Mouse (Mus musculus) thymus, adult 2 months (tissue): ENCODE measurements around the gene Gm28036. TPM values are rescaled to one million over a fixed set of nuclear protein-coding genes. Genes with fewer than 3 reads are reported as not detected.
"Not testable (repeated sequence)": the region's sequence is repeated elsewhere in the genome, so short reads cannot be mapped to it uniquely, and the experiment has no call there.

Experiments used
- DNase-seq: peaks from one replicate; pipeline ENCODE4 v3.0.0; 2021
- H3K27ac ChIP-seq: fragments of 200-500 bp; 2 replicates; pipeline ENCODE4 v1.5.1; 2012; ENCODE audit warnings: low read length, control low read depth; ENCODE audit not compliant: control insufficient read depth, insufficient read depth
- H3K27me3 ChIP-seq: fragments of 200-500 bp; 2 replicates; pipeline ENCODE4 v1.6.1; 2012; ENCODE audit warnings: mild to moderate bottlenecking, low read length, moderate library complexity, mixed read lengths; ENCODE audit not compliant: control insufficient read depth, insufficient read depth
- H3K36me3 ChIP-seq: fragments of 200-500 bp; 2 replicates; pipeline ENCODE4 v1.6.1; 2012; ENCODE audit warnings: mild to moderate bottlenecking, low read length, moderate library complexity; ENCODE audit not compliant: control insufficient read depth, insufficient read depth
- H3K4me1 ChIP-seq: fragments of 200-500 bp; replicated peaks from 2 replicates; pipeline ENCODE4 v1.6.1; 2012; ENCODE audit warnings: low read length; ENCODE audit not compliant: control insufficient read depth, insufficient read depth
- H3K4me3 ChIP-seq: fragments of 200-500 bp; 2 replicates; pipeline ENCODE4 v1.5.1; 2012; ENCODE audit warnings: mild to moderate bottlenecking, low read length, control low read depth, moderate library complexity; ENCODE audit not compliant: control insufficient read depth, insufficient read depth
- CTCF ChIP-seq: fragments of 200-500 bp; IDR thresholded peaks from 2 replicates; pipeline ENCODE4 v1.5.1; 2012; ENCODE audit warnings: mild to moderate bottlenecking, control low read depth, low read length, moderate library complexity, borderline replicate concordance; ENCODE audit not compliant: control insufficient read depth, poor library complexity, insufficient read depth; ENCODE audit errors: extremely low read depth
- POLR2A ChIP-seq: fragments of 200-500 bp; IDR thresholded peaks from 2 replicates; pipeline ENCODE4 v1.6.1; 2012; ENCODE audit warnings: mild to moderate bottlenecking, low read length, control low read depth, moderate library complexity; ENCODE audit not compliant: control insufficient read depth, poor library complexity, insufficient read depth; ENCODE audit errors: extremely low read depth
- WGBS: fragments of 180-500 bp; shearing (Covaris S2); methylation state at CpG from one replicate; pipeline ENCODE4 v1.1.7; 2018; 5-methylcytosine and 5-hydroxymethylcytosine counted together
- polyA plus RNA-seq: library from polyadenylated mRNA; depleted of rRNA; stranded (reverse); fragments of >200 nt; gene quantifications from 2 replicates; pipeline ENCODE4 v1.2.3, GENCODE M21; 2012

Gene Gm28036
- polyA plus RNA-seq, 1 experiment, result 7.5 TPM

DNA sequence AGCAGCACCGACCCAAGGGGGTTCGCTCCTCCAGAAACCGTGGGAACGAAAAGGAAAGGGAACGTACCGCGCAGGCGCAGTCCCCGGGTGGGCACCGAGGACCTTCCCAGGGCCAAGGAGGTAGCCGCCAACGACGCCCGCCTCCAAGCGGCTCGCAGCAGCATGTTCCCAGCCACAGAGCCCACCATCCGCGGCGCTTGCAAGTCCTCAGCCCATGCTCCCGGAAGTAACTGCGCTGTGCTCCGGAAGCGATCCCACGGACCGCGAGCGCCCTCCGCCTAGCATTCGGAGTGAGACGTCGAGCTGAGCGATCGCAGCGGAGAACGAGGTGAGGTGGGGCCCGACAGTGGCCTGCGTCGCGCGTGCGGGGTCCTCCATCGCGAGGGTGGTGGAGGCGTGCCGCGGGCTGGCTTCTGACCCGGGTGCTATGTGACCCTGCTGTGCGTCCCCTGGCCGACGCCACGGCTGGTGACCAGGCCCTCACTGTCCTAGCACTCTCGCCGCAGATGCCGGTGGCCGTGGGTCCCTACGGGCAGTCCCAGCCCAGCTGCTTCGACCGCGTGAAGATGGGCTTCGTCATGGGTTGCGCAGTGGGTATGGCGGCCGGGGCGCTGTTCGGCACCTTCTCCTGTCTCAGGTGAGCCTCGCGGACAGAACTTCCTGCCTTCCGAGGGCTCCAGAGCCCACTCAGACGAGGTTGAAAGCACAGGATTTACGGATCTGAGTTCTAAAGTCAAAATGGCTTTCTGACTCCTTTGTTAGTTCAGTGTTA, 17.2 kb upstream of the Gm28036 start, which contains the start of the genes Romo1 and Nfs1:
Romo1 (plus strand) TSS at position 87 of the 772 bp plus-strand sequence.
Nfs1 (minus strand) TSS at position 234 of the 772 bp plus-strand sequence.
- peak within 1 kb of the TSS; percentile 46 for H3K27ac ChIP-seq
- TF ChIP-seq POLR2A (peak; percentile 61), CTCF (0 out of 2 replicates have a peak, but pooled peaks have one; percentile 27)
- under 1% methylated on average over 70 of the region's 70 CpGs for WGBS
- peak within 1 kb of the TSS; percentile 81 for H3K4me3 ChIP-seq
- H3K27me3 ChIP-seq, result no peaks in the 10 kb centered on the region
- H3K4me1 ChIP-seq, result peaks cover 3% of the 10 kb centered on the region
- peak; percentile 96 for DNase-seq
- H3K36me3 ChIP-seq, result peaks cover 28% of the 10 kb centered on the region

DNA sequence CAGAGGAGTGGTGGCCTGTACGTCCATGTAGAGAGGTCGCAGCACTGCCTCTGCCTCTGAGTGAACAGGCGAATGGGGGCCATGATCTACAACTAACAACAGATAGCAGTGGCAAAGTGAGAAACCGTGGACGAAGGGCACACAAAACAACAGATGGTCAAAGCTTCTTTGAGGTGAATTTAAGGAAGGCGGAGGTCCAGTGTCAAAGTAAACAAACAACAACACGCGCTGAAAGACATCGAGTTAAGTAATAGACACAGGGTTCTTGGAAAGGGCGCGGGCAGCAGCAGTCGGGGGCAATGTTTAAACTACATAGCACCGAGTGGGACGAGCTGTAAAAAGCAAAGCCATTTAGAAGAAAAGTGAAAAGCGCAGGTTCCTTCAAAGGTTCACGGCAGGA, 16.5 kb upstream of the Gm28036 start:
- Histone ChIP-seq H3K4me3 (peak overlapping the region; percentile 81), H3K27ac (peak overlapping the region; percentile 46; the same call in 1 of the 2 replicates), H3K27me3 (no peaks in the 10 kb centered on the region), H3K36me3 (peaks cover 20% of the 10 kb centered on the region), H3K4me1 (peaks cover 3% of the 10 kb centered on the region)
- no peak for DNase-seq
- TF ChIP-seq POLR2A (no peak), CTCF (no peak)
- WGBS, result 5% methylated on average over 16 of the region's 16 CpGs

- DNase-seq, result no peak
- Histone ChIP-seq H3K4me1 (peaks cover 3% of the 10 kb centered on the region), H3K36me3 (peaks cover 15% of the 10 kb centered on the region), H3K27ac (no peak overlapping the region), H3K4me3 (no peak overlapping the region), H3K27me3 (no peaks in the 10 kb centered on the region)
- no peak for TF ChIP-seq CTCF
- TF ChIP-seq POLR2A, result no peak
- 96% methylated on average over 2 of the region's 2 CpGs for WGBS
These were observed 15.9 kb upstream of the Gm28036 start for GRCm38 (mm10) chr2:156142820-156143219.

DNA sequence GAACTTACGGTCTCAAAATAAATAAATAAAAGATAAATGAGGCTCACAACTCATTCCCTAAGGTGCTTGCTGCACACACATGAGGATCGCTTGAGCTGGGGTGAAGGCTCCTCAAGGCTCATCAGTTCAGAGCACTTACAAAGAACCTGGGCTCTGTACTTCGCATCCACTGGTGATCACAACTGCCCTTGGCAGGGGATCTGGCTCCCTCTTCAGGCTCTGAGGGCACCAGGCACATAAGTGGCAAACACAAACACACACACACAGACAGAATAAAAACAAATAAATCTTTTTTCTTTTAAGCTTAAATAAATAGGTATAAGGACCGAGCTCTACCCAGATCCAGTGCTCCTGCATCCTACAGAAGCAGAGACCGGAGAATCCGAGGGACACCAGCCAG, 8.8 kb upstream of the Gm28036 start:
- Histone ChIP-seq H3K27me3 (no peaks in the 10 kb centered on the region), H3K4me1 (no peaks in the 10 kb centered on the region), H3K27ac (no peak overlapping the region), H3K4me3 (no peak overlapping the region), H3K36me3 (no peaks in the 10 kb centered on the region)
- 95% methylated on average over 6 of the region's 6 CpGs for WGBS
- no peak for DNase-seq
- TF ChIP-seq POLR2A (no peak), CTCF (no peak)

- 95% methylated on average over 5 of the region's 5 CpGs for WGBS
- no peak overlapping the region for H3K4me3 ChIP-seq
- H3K4me1 ChIP-seq, result no peaks in the 10 kb centered on the region
- no peak overlapping the region for H3K27ac ChIP-seq
- DNase-seq, result no peak
- H3K27me3 ChIP-seq, result no peaks in the 10 kb centered on the region
- TF ChIP-seq CTCF (no peak), POLR2A (no peak)
- H3K36me3 ChIP-seq, result no peaks in the 10 kb centered on the region
These were observed 7.3 kb upstream of the Gm28036 start for GRCm38 (mm10) chr2:156134161-156134560.

GRCm38 (mm10) chr2:156123731-156124130, 3.2 kb downstream of the Gm28036 start:
- H3K4me3 ChIP-seq, result no peak overlapping the region
- DNase-seq, result no peak
- no peaks in the 10 kb centered on the region for H3K27me3 ChIP-seq
- no peak for TF ChIP-seq CTCF
- no peak for TF ChIP-seq POLR2A
- no peaks in the 10 kb centered on the region for H3K4me1 ChIP-seq
- H3K27ac ChIP-seq, result no peak overlapping the region
- peaks cover 6% of the 10 kb centered on the region for H3K36me3 ChIP-seq
- 96% methylated on average over 5 of the region's 5 CpGs for WGBS

GRCm38 (mm10) chr2:156119566-156119965, 7.3 kb downstream of the Gm28036 start:
- DNase-seq, result no peak
- no peak overlapping the region for H3K27ac ChIP-seq
- H3K4me3 ChIP-seq, result no peak overlapping the region
- no peaks in the 10 kb centered on the region for H3K4me1 ChIP-seq
- TF ChIP-seq CTCF (no peak), POLR2A (no peak)
- no peaks in the 10 kb centered on the region for H3K36me3 ChIP-seq
- no peaks in the 10 kb centered on the region for H3K27me3 ChIP-seq

DNA sequence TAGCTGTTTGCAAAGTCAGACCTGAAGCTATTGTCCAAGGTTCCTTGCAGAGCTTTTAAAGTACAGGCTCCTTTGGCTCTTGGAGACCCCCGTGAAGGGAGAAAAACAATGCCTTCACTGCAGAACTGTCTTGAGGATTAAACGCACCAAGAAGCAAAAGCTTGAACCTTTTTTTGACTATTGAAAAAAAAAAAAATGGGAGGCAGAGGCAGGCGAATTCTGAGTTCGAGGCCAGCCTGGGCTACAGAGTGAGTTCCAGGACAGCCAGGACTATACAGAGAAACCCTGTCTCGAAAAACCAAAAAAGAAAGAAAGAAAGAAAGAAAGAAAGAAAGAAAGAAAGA, 14.8 kb downstream of the Gm28036 start:
- not testable (repeated sequence) for H3K4me1 ChIP-seq, H3K36me3 ChIP-seq, H3K27ac ChIP-seq, H3K27me3 ChIP-seq, DNase-seq
- H3K4me3 ChIP-seq, result peak overlapping the region; percentile 87; the same call in 1 of the 2 replicates
- 14% methylated on average over 5 of the region's 5 CpGs for WGBS
